Mouse (Mus musculus): ENCODE results near the gene Dph1. TPM values are rescaled to one million over a fixed set of nuclear protein-coding genes. Genes with fewer than 3 reads are reported as not detected.

Gene Dph1
- total RNA-seq, 2 experiments from 2014 or later, result 26.8 to 29.0 TPM

DNA sequence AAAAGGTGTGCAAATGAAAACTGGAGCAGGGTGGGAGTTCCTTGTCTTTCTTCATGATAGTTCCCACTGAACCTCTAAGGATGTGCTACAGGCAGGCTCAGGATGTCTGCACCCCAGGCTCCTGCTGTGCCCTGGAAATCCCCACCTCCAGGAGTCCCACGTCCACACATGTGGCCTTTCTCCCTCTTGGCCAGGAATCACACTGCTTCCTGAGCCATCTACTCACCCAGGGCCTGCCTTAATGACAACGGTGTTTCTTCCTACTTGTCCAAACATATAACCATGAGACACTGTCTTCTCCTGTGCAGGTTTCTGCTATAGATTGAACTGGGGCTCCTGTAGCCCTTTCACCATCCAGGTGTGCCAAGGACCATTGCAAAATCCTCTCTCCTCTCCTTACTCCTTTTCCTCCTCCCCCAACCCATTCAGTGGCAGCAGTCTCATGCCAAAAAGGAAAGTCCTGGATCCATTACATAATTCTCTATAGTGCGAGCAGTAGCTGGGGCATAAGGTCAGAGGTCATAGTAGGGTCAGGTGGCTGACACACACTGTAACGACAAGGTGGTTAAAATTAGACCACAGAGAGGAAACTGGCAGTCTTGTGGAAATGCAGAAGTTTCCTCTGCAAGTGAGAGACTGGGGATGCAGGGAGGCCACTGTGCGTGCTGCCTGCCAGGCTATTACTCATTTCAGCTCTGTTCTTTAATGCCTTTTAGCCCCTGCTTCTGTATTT, 54.2 kb downstream of the Dph1 start:
- no peak for DNase-seq (ENCODE audit: low spot score in 2 of 2)

DNA sequence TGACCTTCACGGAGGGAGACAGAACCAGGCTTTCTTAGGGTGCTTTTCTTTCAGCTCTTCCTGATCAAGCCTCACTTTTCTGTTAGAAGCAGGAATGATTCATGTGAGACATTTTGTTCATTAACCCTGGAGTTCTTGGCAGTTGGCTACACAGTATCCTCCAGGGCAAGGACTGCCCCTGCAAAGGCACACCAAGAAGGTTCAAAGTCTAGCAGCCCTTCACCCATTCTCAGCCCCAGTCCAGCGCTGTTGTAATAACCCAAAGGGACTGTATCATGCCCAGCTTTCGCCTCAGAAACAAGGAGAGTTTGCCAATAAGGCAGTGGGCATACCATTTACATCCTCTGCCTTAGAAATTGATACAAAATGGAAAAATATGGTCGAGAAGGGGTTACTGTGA, 55.7 kb downstream of the Dph1 start:
- no peak for DNase-seq (ENCODE audit: low spot score in 2 of 2)

DNA sequence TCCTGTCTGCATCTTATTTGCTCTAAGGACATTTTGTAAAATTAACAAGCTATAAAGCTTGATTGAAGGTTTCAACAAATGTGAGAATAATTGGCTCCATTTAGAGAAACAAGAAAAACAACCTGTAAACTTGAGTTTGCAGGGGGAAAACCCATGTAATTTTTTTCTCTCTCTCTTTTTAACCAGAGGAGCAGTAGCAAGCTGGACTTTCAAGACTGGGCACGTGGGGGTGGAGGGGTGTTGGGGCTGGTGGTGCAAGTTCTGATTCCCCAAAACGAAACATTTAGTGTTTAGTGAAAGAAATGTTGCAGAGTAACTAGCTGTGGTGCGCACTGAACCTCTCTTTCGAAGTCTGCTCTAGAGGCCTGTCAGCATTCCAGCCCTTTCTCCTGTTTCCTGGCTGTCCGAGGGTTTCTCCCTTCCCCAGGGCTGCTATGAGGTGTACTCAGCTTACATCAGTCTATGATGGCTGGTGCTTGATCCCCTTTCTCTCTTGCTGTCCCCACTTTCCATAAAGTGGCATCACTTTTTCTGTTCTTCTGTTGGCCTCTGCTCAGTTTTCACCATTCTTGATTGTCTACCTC, 56.5 kb downstream of the Dph1 start:
- no peak for DNase-seq (ENCODE audit: low spot score in 2 of 2)

DNA sequence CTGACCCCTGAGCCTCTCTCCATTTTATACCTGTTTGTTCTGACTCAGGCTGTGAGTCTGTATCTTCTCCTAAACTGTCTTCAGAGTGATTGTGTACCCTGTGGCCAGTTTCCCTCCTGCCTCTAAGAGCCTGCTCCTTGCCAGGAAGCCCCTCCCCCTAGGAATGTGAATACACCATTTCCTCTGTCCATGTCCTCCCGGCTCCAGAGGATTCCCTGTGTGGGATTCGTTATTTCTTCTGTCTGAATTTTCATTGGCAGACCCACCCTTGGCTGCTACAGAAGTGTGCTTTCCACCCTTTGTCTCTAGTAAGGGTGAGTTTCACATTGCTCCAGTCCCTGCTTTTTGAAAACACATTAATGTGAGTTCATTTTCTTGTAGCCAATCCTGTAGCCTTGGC, 57.1 kb downstream of the Dph1 start:
- no peak for DNase-seq (ENCODE audit: low spot score in 2 of 2)

DNA sequence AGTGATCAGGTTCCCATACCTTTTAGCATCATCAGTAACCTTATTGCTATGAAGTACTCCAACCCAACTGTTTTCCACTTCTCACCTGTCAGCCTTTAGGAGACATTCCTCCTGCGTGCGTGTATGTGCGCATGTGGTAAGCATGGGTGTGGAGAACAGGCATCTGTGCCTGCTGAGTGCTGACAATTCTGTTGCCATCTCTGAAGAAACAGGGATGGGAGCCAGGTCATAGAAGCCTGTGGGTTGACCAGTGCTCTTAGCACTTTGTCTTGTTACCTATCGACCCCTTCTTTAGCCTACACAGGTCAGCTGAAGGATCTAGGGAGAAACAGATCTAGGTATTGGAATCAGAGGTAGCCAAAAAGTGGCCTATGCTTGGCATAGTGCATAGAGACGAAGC, 57.6 kb downstream of the Dph1 start:
- DNase-seq (ENCODE audit: low spot score in 2 of 2), result no peak

DNA sequence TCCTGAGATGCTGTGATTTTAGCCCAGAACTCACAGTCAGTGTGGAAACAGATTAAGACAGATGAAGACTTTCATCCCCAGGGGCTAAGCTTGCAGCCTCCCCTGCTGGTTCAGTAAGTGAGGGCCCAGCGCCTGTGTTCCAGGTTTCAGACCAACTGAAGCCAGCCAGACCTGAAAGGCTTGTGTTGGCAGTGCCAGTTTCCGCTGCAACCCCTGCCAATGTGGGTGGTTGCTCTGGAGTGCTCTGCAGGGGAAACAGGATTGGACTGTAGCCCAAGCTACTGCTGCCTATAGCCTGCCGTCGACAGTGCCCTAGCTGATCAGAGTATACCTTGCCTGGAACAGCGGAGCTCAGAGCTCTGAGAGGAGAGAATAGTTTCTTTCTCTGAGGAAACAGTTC, 58.8 kb downstream of the Dph1 start:
- no peak for DNase-seq (ENCODE audit: low spot score in 2 of 2)

DNA sequence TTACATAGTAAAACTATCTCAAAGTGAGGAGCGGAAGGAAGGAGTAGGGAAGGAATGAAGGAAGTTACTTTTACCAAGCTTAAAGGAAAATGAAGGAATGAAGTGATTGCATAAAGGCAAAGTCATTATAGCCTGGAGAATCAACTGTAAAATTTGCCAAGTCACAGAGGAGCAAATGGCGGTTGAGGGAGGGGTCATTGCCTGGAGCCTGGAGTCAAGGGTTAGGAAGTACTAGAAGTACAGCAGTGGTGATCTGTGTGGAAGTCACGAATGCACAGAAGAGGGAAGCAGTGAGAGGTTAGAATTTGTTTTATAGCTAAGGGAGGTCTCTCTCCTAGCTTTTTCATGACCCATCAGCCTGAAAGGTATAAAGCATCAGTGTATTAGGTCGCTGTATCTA, 59.7 kb downstream of the Dph1 start:
- no peak for DNase-seq (ENCODE audit: low spot score in 2 of 2)

DNA sequence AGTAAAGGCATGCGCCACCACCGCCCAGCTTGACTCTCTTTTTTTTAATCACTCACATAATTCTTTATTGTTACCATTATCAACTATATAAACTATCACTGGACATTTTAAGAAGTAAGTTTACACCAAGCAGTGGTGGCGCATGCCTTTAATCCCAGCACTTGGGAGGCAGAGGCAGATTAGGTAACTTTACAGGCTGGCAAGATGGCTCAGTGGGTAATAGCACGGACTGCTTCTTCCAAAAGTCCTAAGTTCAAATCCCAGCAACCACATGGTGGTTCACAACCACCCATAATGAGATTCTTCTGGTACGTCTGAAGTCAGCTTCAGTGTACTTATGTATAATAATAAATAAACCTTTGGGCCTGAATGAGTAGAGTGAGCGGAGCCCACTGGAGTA, 61.6 kb downstream of the Dph1 start:
- DNase-seq (ENCODE audit: low spot score in 2 of 2), result no peak

Small RNA genes within 50 kb of the gene (microRNA-seq; reads per million reads assigned to microRNA genes)
- gene Mir132 (798 reads per million, percentile 74 among the genes with 10 or more reads in this experiment), gene Mir212 (49.4 reads per million, percentile 38 among the genes with 10 or more reads in this experiment)

Other genes with a start within 250 kb of the Dph1 start
- gene Hic1, start 21.7 kb downstream of the Dph1 start, total RNA-seq (2021), result 10 to 100 TPM; 22.9 to 29.2 TPM
- 10 to 100 TPM; 16.0 to 17.4 TPM for gene Ovca2, start 12.4 kb downstream of the Dph1 start, total RNA-seq (2021)
- gene Rtn4rl1, start 2.5 kb upstream of the Dph1 start, total RNA-seq (2021), result 10 to 100 TPM; 33.3 to 33.8 TPM
- 10 to 100 TPM; 87.2 to 93.7 TPM for gene Rpa1, start 157.1 kb upstream of the Dph1 start, total RNA-seq (2021)
- gene Smyd4, start 157.2 kb upstream of the Dph1 start, total RNA-seq (2021), result 10 to 100 TPM; 11.4 to 12.3 TPM
- 100 to 1,000 TPM in 1 of 2 experiments, 10 to 100 TPM in 1; 45.8 to 111 TPM for gene Serpinf1, start 231.5 kb upstream of the Dph1 start, total RNA-seq (2021)
- 100 to 1,000 TPM in 1 of 2 experiments, 10 to 100 TPM in 1; 12.4 to 127 TPM for gene Serpinf2, start 248.3 kb upstream of the Dph1 start, total RNA-seq (2021)

Data from adrenal gland, postnatal 4 days (tissue).